Mouse (Mus musculus): ENCODE results near the gene Dock1.

DNA sequence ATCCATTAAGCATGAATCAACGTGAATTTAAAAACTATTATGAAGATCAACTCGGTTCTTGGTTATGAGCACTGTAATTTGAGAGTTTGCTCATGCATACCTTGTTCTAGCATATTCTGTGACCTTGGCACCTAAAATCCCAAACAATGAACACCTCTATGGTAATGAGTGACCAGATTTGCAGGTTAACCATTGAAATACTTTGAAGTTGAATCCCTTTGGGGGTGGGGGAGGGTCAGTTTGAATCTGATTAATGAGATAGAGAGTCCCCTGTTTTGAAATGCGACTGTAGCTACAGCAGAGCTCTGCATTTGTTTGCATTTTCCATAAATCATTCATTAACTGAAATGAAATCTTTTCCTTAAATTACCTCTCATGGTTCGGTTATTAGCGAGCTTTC is 364.4 kb downstream of the Dock1 start:
- TF ChIP-seq GATA1 (IDR thresholded peaks at IDR 0.05; ENCODE audit: borderline replicate concordance, low read length) (no peak), FLI1 (IDR thresholded peaks at IDR 0.05; ENCODE audit: low read length) (no peak)
